Mouse (Mus musculus): ENCODE measurements around the gene Coro1c.

- TF ChIP-seq POLR2A (IDR thresholded peaks at IDR 0.05; ENCODE audit: extremely low read depth, insufficient read depth, low read length) (no peak), CTCF (IDR thresholded peaks at IDR 0.05; ENCODE audit: extremely low read depth, insufficient read depth, low read length) (no peak)
Observed at GRCm38 (mm10) chr5:113955281-113955680, 46.7 kb upstream of the Coro1c start.
